Mouse (Mus musculus): ENCODE data around the gene Mysm1. TPM values are rescaled to one million over a fixed set of nuclear protein-coding genes. Genes with fewer than 3 reads are reported as not detected.

Gene Mysm1
- polyA plus RNA-seq, 1 experiment = 8.2 TPM

GRCm38 (mm10) chr4:94999249-94999648 lies 20.3 kb upstream of the Mysm1 start:
- Histone ChIP-seq H3K4me1 (ENCODE audit: control insufficient read depth, insufficient read depth, insufficient read length, low read length) (no peaks in the 10 kb centered on the region), H3K4me3 (ENCODE audit: insufficient read depth, low read depth, low read length) (no peak overlapping the region)

GRCm38 (mm10) chr4:94995862-94996261 lies 17.0 kb upstream of the Mysm1 start:
- Histone ChIP-seq H3K27ac (replicated peaks; ENCODE audit: low read depth, low read length) (no peak overlapping the region), H3K4me3 (ENCODE audit: insufficient read depth, low read depth, low read length) (no peak overlapping the region), H3K4me1 (ENCODE audit: control insufficient read depth, insufficient read depth, insufficient read length, low read length) (no peaks in the 10 kb centered on the region)

More at GRCm38 (mm10) chr4:94999249-94999648, 20.3 kb upstream of the Mysm1 start:
- no peak overlapping the region for H3K27ac ChIP-seq (replicated peaks; ENCODE audit: low read depth, low read length)

GRCm38 (mm10) chr4:94990204-94990603 lies 11.3 kb upstream of the Mysm1 start:
- Histone ChIP-seq H3K27ac (replicated peaks; ENCODE audit: low read depth, low read length) (no peak overlapping the region), H3K4me1 (ENCODE audit: control insufficient read depth, insufficient read depth, insufficient read length, low read length) (no peaks in the 10 kb centered on the region), H3K4me3 (ENCODE audit: insufficient read depth, low read depth, low read length) (no peak overlapping the region)

- Histone ChIP-seq H3K4me3 (ENCODE audit: insufficient read depth, low read depth, low read length) (no peak overlapping the region), H3K27ac (replicated peaks; ENCODE audit: low read depth, low read length) (no peak overlapping the region), H3K4me1 (ENCODE audit: control insufficient read depth, insufficient read depth, insufficient read length, low read length) (no peaks in the 10 kb centered on the region)
These were observed 8.8 kb upstream of the Mysm1 start for GRCm38 (mm10) chr4:94987725-94988124.

- Histone ChIP-seq H3K4me3 (ENCODE audit: insufficient read depth, low read depth, low read length) (peak overlapping the region; percentile 97), H3K4me1 (ENCODE audit: control insufficient read depth, insufficient read depth, insufficient read length, low read length) (peaks cover 5% of the 10 kb centered on the region; the same call in 1 of the 2 replicates), H3K27ac (replicated peaks; ENCODE audit: low read depth, low read length) (no peak overlapping the region; the same call in 1 of the 2 replicates)
These were observed 608 bp upstream of the Mysm1 start for GRCm38 (mm10) chr4:94979500-94979915.

- Histone ChIP-seq H3K27ac (replicated peaks; ENCODE audit: low read depth, low read length) (no peak overlapping the region), H3K4me3 (ENCODE audit: insufficient read depth, low read depth, low read length) (no peak overlapping the region), H3K4me1 (ENCODE audit: control insufficient read depth, insufficient read depth, insufficient read length, low read length) (peaks cover 5% of the 10 kb centered on the region; the same call in 1 of the 2 replicates)
These were observed 5.6 kb downstream of the Mysm1 start for GRCm38 (mm10) chr4:94973321-94973720.

- H3K4me1 ChIP-seq (ENCODE audit: control insufficient read depth, insufficient read depth, insufficient read length, low read length) = no peaks in the 10 kb centered on the region
- H3K4me3 ChIP-seq (ENCODE audit: insufficient read depth, low read depth, low read length) = no peak overlapping the region
- no peak overlapping the region for H3K27ac ChIP-seq (replicated peaks; ENCODE audit: low read depth, low read length)
These were observed 26.1 kb downstream of the Mysm1 start for GRCm38 (mm10) chr4:94952773-94953172.

- no peak overlapping the region for H3K4me3 ChIP-seq (ENCODE audit: insufficient read depth, low read depth, low read length)
- H3K27ac ChIP-seq (replicated peaks; ENCODE audit: low read depth, low read length) = no peak overlapping the region
- no peaks in the 10 kb centered on the region for H3K4me1 ChIP-seq (ENCODE audit: control insufficient read depth, insufficient read depth, insufficient read length, low read length)
These were observed 37.6 kb downstream of the Mysm1 start for GRCm38 (mm10) chr4:94941221-94941855.

- no peaks in the 10 kb centered on the region for H3K4me1 ChIP-seq (ENCODE audit: control insufficient read depth, insufficient read depth, insufficient read length, low read length)
- no peak within 1 kb of the TSS for H3K27ac ChIP-seq (replicated peaks; ENCODE audit: low read depth, low read length)
- H3K4me3 ChIP-seq (ENCODE audit: insufficient read depth, low read depth, low read length) = no peak within 1 kb of the TSS
These were observed 50.2 kb downstream of the Mysm1 start, which contains the start of gene Eqtn for GRCm38 (mm10) chr4:94928743-94929142. TSS of gene Eqtn (minus strand) at chr4:94928843.

- H3K4me3 ChIP-seq (ENCODE audit: insufficient read depth, low read depth, low read length) = no peak overlapping the region
These were observed 77.1 kb downstream of the Mysm1 start for GRCm38 (mm10) chr4:94901780-94902179.

GRCm38 (mm10) chr4:94900744-94901143 lies 78.2 kb downstream of the Mysm1 start:
- Histone ChIP-seq H3K27ac (replicated peaks; ENCODE audit: low read depth, low read length) (no peak overlapping the region), H3K4me1 (ENCODE audit: control insufficient read depth, insufficient read depth, insufficient read length, low read length) (no peaks in the 10 kb centered on the region), H3K4me3 (ENCODE audit: insufficient read depth, low read depth, low read length) (no peak overlapping the region)

More at GRCm38 (mm10) chr4:94901780-94902179, 77.1 kb downstream of the Mysm1 start:
- Histone ChIP-seq H3K27ac (replicated peaks; ENCODE audit: low read depth, low read length) (no peak overlapping the region), H3K4me1 (ENCODE audit: control insufficient read depth, insufficient read depth, insufficient read length, low read length) (no peaks in the 10 kb centered on the region)

Other genes starting within 250 kb of the Mysm1 start
- gene Tek, start 239.8 kb downstream of the Mysm1 start, polyA plus RNA-seq (2012; ENCODE audit: insufficient read depth, insufficient read length, missing spikeins) = 8.7 and 13.7 TPM in 2 replicates
- not detected in 2 replicates for gene Eqtn, start 50.3 kb downstream of the Mysm1 start, polyA plus RNA-seq (2012; ENCODE audit: insufficient read depth, insufficient read length, missing spikeins)
- gene Jun, start 73.1 kb upstream of the Mysm1 start, polyA plus RNA-seq (2012; ENCODE audit: insufficient read depth, insufficient read length, missing spikeins) = 66.9 and 91.2 TPM in 2 replicates